Mouse (Mus musculus) hindbrain, embryonic 14.5 days (tissue): ENCODE results near the gene Ap5m1. TPM values are rescaled to one million over a fixed set of nuclear protein-coding genes. Genes with fewer than 3 reads are reported as not detected.

Source experiments
- polyA plus RNA-seq: library from polyadenylated mRNA; unstranded; fragments of >200 nt; fragmentation: Nextera tagmentation; extraction: Ambion mirVana; gene quantifications from 2 replicates; pipeline ENCODE4 v1.2.1, GENCODE M21; 2014

Gene Ap5m1
- polyA plus RNA-seq, 1 experiment from 2014 or later, result 26.6 TPM

Other genes starting within 250 kb of the Ap5m1 start
- gene Exoc5, start 556 bp downstream of the Ap5m1 start, polyA plus RNA-seq, result 82.0 and 94.5 TPM in 2 replicates
- 20.3 and 23.8 TPM in 2 replicates for gene Naa30, start 106.1 kb downstream of the Ap5m1 start, polyA plus RNA-seq
- 0.35 and 0.98 TPM in 2 replicates for gene ccdc198, start 179.4 kb downstream of the Ap5m1 start, polyA plus RNA-seq